Mouse (Mus musculus) heart, postnatal 0 days (tissue): ENCODE data around the gene Ms4a1. TPM values are rescaled to one million over a fixed set of nuclear protein-coding genes. Genes with fewer than 3 reads are reported as not detected.

Experiments
- ATAC-seq: fragments of 200-750 bp; cut with Nextera tagmentation; 2 replicates; pipeline ENCODE4 v1.8.0; 2017; ENCODE audit warnings: low read depth, moderate number of reproducible peaks, moderate library complexity; ENCODE audit not compliant: insufficient read depth
- DNase-seq: peaks from one replicate; pipeline ENCODE4 v3.0.0-alpha.2; 2016; ENCODE audit warnings: low spot score
- H3K27ac ChIP-seq: fragments of 300-500 bp; sonication (generic); 2 replicates; pipeline ENCODE4 v1.5.1; 2014; ENCODE audit warnings: low read depth, mild to moderate bottlenecking
- H3K27me3 ChIP-seq: fragments of 300-500 bp; sonication (generic); 2 replicates; pipeline ENCODE4 v1.6.1; 2014; ENCODE audit warnings: low read length, mixed read lengths; ENCODE audit not compliant: control insufficient read depth, insufficient read depth
- H3K36me3 ChIP-seq: fragments of 300-500 bp; sonication (generic); replicated peaks from 2 replicates; pipeline ENCODE4 v1.6.1; 2014; ENCODE audit warnings: low read length, mixed read lengths; ENCODE audit not compliant: control insufficient read depth, insufficient read depth
- H3K4me1 ChIP-seq: fragments of 300-500 bp; sonication (generic); 2 replicates; pipeline ENCODE4 v1.6.1; 2014; ENCODE audit warnings: antibody characterized with exemption; ENCODE audit not compliant: control insufficient read depth, insufficient read depth
- H3K4me2 ChIP-seq: fragments of 300-500 bp; sonication (generic); 2 replicates; pipeline ENCODE4 v1.6.1; 2014; ENCODE audit warnings: low read depth, mild to moderate bottlenecking, low read length, moderate library complexity
- H3K4me3 ChIP-seq: fragments of 300-500 bp; sonication (generic); 2 replicates; pipeline ENCODE4 v1.5.1; 2014; ENCODE audit warnings: low read depth, low read length
- H3K9ac ChIP-seq: fragments of 300-500 bp; sonication (generic); replicated peaks from 2 replicates; pipeline ENCODE4 v1.6.1; 2014; ENCODE audit warnings: low read depth, low read length, mixed read lengths
- H3K9me3 ChIP-seq: fragments of 300-500 bp; sonication (generic); replicated peaks from 2 replicates; pipeline ENCODE4 v1.6.1; 2016; ENCODE audit warnings: low read length; ENCODE audit not compliant: control insufficient read depth
- CTCF ChIP-seq: IDR thresholded peaks from 2 replicates; pipeline ENCODE4 v1.5.1; 2016; ENCODE audit warnings: antibody characterized with exemption, control low read depth, low read depth
- EP300 ChIP-seq: IDR thresholded peaks from 2 replicates; pipeline ENCODE4 v1.6.1; 2016; ENCODE audit warnings: antibody characterized with exemption, low read depth
- WGBS: fragments of 180-500 bp; shearing (Covaris S2); extraction: QIAGEN DNeasy Blood & Tissue Kit; methylation state at CpG from one replicate; pipeline ENCODE4 v1.1.7; 2014; 5-methylcytosine and 5-hydroxymethylcytosine counted together
- polyA plus RNA-seq: library from polyadenylated mRNA; unstranded; fragments of >200 nt; fragmentation: Nextera tagmentation; extraction: Ambion mirVana; gene quantifications from 2 replicates; pipeline ENCODE4 v1.2.1, GENCODE M21; 2015
- total RNA-seq: library from RNA; depleted of rRNA; stranded (reverse); fragments of >200 nt; gene quantifications from 2 replicates; pipeline ENCODE4 v1.2.3, GENCODE M21; 2014; ENCODE audit warnings: low replicate concordance

Gene Ms4a1
- total and polyA plus RNA-seq, 2 experiments from 2014 or later, result 0.25 to 0.61 TPM

DNA sequence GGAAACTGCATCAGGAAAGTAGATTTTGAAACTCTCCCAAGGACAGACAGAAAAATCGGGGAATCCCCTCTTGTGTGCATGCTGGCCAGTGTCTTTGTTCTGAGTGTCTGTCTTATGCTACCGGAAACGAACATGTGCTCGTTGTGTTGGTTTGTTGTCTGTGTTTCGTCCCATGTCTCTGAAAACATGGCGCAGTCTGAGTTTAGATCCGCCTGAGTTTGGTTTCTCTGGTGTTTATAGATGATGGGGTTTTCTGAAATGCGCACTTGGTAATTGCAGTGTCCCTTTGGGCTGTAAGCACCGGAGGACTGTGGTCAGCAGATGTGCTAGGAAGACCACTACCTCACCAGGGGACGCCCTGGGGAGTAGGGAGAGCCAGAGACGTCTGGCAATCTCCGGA lies 26.9 kb upstream of the Ms4a1 start:
- Histone ChIP-seq H3K36me3 (no peaks in the 10 kb centered on the region), H3K9me3 (no peaks in the 10 kb centered on the region), H3K4me3 (peak overlapping the region; percentile 55), H3K9ac (peak overlapping the region; percentile 46), H3K27me3 (no peaks in the 10 kb centered on the region), H3K27ac (peak overlapping the region; percentile 69), H3K4me1 (no peaks in the 10 kb centered on the region), H3K4me2 (peak overlapping the region; percentile 69)
- 2% methylated on average over 12 of the region's 12 CpGs for WGBS
- no peak for ATAC-seq
- peak; percentile 7 for DNase-seq
- TF ChIP-seq EP300 (no peak), CTCF (no peak)

DNA sequence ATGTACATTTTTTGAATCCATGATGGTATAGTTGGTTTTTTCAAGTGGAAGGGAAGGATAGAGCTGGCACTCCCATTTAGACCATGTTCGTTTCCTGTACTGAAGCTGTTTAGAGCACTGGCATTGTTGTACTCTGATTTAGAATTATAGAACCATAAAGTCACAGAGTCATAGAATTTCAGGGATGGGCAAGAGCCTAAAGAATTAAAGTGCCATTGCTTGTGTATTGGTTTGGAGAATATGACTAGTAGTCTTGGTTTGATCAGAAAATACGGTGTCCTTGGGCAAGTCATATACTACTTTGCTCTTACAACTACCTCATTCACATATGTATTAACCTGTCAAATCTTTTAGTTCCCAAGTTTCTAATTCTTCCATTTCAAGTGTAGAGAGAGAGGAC lies 17.7 kb upstream of the Ms4a1 start, which contains the start of gene Ms4a5:
Gene Ms4a5 (minus strand): TSS at position 101 of the 400 bp plus-strand sequence.
- no peak for ATAC-seq
- WGBS, result 76% methylated on average over 2 of the region's 2 CpGs
- H3K27ac ChIP-seq, result no peak within 1 kb of the TSS
- H3K9me3 ChIP-seq, result no peaks in the 10 kb centered on the region
- H3K27me3 ChIP-seq, result no peaks in the 10 kb centered on the region
- no peaks in the 10 kb centered on the region for H3K36me3 ChIP-seq
- H3K4me2 ChIP-seq, result no peak within 1 kb of the TSS
- no peak within 1 kb of the TSS for H3K9ac ChIP-seq
- TF ChIP-seq EP300 (no peak), CTCF (no peak)
- no peak within 1 kb of the TSS for H3K4me3 ChIP-seq
- no peaks in the 10 kb centered on the region for H3K4me1 ChIP-seq
- DNase-seq, result no peak

DNA sequence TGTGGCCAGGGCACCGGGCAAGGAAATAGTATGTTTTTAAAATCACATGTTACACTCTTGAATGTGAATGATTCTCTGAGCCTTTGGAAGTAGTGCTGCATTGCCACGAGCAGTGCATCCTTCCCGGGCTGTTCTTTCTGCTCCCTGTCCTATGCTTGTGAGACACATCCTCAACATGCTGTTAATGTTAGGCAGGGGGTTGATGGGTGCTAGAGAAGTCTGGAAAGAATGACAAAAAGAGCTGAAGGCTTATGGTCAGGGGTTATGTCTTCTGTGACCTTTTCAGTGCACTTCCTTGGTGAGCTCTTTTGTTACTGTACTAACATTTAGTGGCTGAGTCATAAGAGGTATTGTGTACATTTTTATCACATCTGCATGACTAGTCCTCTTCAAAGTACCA lies 14.2 kb upstream of the Ms4a1 start:
- Histone ChIP-seq H3K4me1 (no peaks in the 10 kb centered on the region), H3K4me2 (no peak overlapping the region), H3K36me3 (no peaks in the 10 kb centered on the region), H3K9me3 (no peaks in the 10 kb centered on the region), H3K4me3 (no peak overlapping the region), H3K9ac (no peak overlapping the region), H3K27me3 (no peaks in the 10 kb centered on the region), H3K27ac (no peak overlapping the region)
- WGBS, result 72% methylated on average over 3 of the region's 3 CpGs
- DNase-seq (no peak), ATAC-seq (no peak)
- no peak for TF ChIP-seq EP300

DNA sequence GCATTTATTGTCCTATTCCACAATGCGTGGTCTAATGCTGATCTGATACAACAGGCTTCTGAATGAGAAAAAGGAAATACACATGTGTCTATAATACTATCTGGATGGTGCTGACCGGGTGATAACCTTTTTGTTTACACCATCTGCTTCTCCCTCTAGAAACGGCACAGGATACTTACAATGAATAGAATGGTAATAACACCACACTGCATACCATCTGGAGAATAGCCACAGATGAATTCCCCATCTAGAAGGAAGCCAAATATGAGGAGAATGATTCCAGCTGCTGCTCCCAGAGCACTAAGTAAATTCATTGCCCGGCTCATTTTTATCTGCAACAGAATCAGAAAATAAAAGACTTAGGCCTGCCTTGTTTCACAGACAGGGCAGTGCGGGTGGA lies 10.4 kb upstream of the Ms4a1 start:
- 57% methylated on average over 5 of the region's 5 CpGs for WGBS
- TF ChIP-seq CTCF (no peak), EP300 (no peak)
- no peak overlapping the region for H3K4me3 ChIP-seq
- ATAC-seq (no peak), DNase-seq (no peak)
- H3K27ac ChIP-seq, result no peak overlapping the region
- no peak overlapping the region for H3K4me2 ChIP-seq
- no peaks in the 10 kb centered on the region for H3K9me3 ChIP-seq
- no peaks in the 10 kb centered on the region for H3K4me1 ChIP-seq
- no peaks in the 10 kb centered on the region for H3K36me3 ChIP-seq
- H3K27me3 ChIP-seq, result no peaks in the 10 kb centered on the region
- no peak overlapping the region for H3K9ac ChIP-seq

DNA sequence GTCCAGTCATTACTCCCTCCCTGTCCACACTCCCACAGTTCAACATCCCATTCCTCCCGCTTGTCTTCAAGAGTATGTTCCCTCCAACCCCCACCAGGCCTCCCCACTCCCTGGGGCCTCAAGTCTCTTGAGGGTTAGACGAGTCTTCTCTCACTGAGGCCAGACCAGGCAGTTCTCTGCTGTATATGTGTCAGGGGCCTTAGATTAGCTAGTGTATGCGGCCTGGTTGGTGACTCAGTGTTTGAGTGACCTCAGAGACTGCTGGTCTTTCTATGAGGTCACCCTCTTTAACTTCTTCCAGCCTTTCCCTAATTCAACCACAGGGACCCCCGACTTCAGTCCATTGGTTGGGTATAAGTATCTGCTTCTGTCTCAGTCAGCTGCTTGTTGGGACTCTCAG lies 915 bp upstream of the Ms4a1 start:
- ATAC-seq, result no peak
- Histone ChIP-seq H3K9ac (no peak overlapping the region), H3K27ac (no peak overlapping the region), H3K4me3 (no peak overlapping the region), H3K36me3 (no peaks in the 10 kb centered on the region), H3K27me3 (no peaks in the 10 kb centered on the region), H3K9me3 (no peaks in the 10 kb centered on the region), H3K4me1 (no peaks in the 10 kb centered on the region), H3K4me2 (no peak overlapping the region)
- WGBS, result 55% methylated on average over 4 of the region's 4 CpGs
- TF ChIP-seq CTCF, result no peak
- no peak for TF ChIP-seq EP300
- no peak for DNase-seq

DNA sequence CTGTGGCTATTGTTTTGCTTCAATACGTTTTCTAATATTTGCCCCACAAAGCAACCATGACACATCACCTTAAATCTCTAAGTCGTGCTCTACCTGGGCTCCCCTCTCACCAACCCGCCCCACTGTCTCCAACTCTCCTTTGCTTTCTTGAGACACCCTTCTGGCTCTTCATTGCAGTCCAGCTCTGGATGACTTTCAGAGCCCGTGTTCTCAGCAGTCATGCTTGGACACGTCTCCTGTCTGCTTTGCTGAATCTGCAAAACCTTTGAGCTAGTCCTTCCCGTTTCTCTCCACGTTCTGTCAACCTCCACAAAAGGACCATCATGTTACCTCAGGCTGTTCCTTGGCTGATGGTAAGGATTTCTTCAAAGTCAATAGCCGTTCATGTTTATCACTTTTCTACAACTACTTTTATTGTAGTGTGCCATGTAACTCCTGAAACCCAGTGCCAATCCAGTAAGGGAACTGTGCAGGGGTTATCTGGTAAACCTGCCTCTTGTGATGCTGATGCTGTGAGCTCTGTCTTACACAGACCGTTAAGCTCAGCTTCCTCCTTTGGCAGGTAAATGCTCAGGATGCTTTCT lies 1.3 kb downstream of the Ms4a1 start:
- H3K4me2 ChIP-seq, result no peak overlapping the region

More for the DNA sequence above, 1.3 kb downstream of the Ms4a1 start:
- no peaks in the 10 kb centered on the region for H3K4me1 ChIP-seq
- TF ChIP-seq EP300, result no peak
- no peak for TF ChIP-seq CTCF
- no peaks in the 10 kb centered on the region for H3K27me3 ChIP-seq
- H3K36me3 ChIP-seq, result no peaks in the 10 kb centered on the region
- no peaks in the 10 kb centered on the region for H3K9me3 ChIP-seq
- no peak overlapping the region for H3K9ac ChIP-seq
- H3K4me3 ChIP-seq, result no peak overlapping the region
- 70% methylated on average over 9 of the region's 9 CpGs for WGBS
- ATAC-seq (no peak), DNase-seq (no peak)
- H3K27ac ChIP-seq, result no peak overlapping the region
